Mouse (Mus musculus) erythroblast, embryonic 14.5 days (primary cell): ENCODE data around the gene Zfp687.

Experiments
- GATA1 ChIP-seq: IDR thresholded peaks from 2 replicates; pipeline ENCODE4 v1.6.1; 2012; ENCODE audit warnings: low read length, inconsistent platforms, mixed read lengths
- TAL1 ChIP-seq: IDR thresholded peaks from 3 replicates; pipeline ENCODE4 v1.6.1; 2012; ENCODE audit warnings: low read length, inconsistent platforms, mixed read lengths

DNA sequence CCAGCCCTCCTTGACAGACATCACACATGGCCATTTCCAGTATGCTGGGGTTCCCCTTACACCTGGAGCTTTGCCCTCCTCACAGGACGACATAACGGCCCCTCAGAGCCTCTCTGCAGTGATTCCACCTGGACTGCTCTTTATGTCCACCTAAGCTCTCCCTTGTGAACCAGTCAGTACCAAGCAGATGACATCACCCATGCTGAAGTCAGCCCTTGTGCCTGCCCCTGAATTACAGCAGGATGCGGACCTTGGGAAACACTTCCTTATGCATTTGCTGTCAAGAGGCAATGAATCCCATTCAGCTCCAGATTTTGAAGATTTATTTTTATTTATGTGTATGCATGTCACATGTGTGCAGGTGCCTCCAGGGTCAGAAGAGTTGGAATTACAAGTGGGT lies 32.7 kb upstream of the Zfp687 start:
- TF ChIP-seq GATA1 (no peak), TAL1 (no peak)
